Mouse (Mus musculus) layer of hippocampus, postnatal 14 days (tissue): ENCODE measurements around the gene Il2rb. TPM values are rescaled to one million over a fixed set of nuclear protein-coding genes. Genes with fewer than 3 reads are reported as not detected.

Experiments
- DNase-seq, 2 experiments: peaks; one replicate each; pipeline ENCODE4 v3.0.0; 2021 to 2022; ENCODE audit warnings: low spot score in 2 of 2, mixed read lengths in 1 of 2
- total RNA-seq, 2 experiments: library from RNA; stranded (reverse); gene quantifications; 2 replicates each; pipeline ENCODE4 v1.2.3; 2021

Il2rb gene
- total RNA-seq, 2 experiments from 2014 or later, result 0.07 to 0.12 TPM

GRCm38 (mm10) chr15:78483311-78483710 lies 11.8 kb downstream of the Il2rb start:
- no peak for DNase-seq

GRCm38 (mm10) chr15:78482518-78482917 lies 12.6 kb downstream of the Il2rb start:
- DNase-seq, result no peak

GRCm38 (mm10) chr15:78481448-78482000 lies 13.5 kb downstream of the Il2rb start:
- no peak for DNase-seq

- DNase-seq, result no peak
Measured at GRCm38 (mm10) chr15:78480991-78481390, 14.1 kb downstream of the Il2rb start.

GRCm38 (mm10) chr15:78480111-78480510 lies 15.0 kb downstream of the Il2rb start:
- no peak for DNase-seq

GRCm38 (mm10) chr15:78479470-78479869 lies 15.6 kb downstream of the Il2rb start:
- no peak for DNase-seq

GRCm38 (mm10) chr15:78478073-78478472 lies 17.0 kb downstream of the Il2rb start:
- no peak for DNase-seq

- DNase-seq, result no peak
Measured at GRCm38 (mm10) chr15:78476878-78477277, 18.2 kb downstream of the Il2rb start.

GRCm38 (mm10) chr15:78475604-78476031 lies 19.5 kb downstream of the Il2rb start:
- no peak for DNase-seq

- DNase-seq, result no peak
Measured at GRCm38 (mm10) chr15:78473442-78473841, 21.6 kb downstream of the Il2rb start.

- DNase-seq, result no peak
Measured at GRCm38 (mm10) chr15:78471902-78472301, 23.2 kb downstream of the Il2rb start.

GRCm38 (mm10) chr15:78470495-78471276 lies 24.4 kb downstream of the Il2rb start:
- no peak for DNase-seq

- no peak for DNase-seq
Measured at GRCm38 (mm10) chr15:78468379-78468937, 26.6 kb downstream of the Il2rb start, which contains the start of gene Tmprss6. Gene Tmprss6, minus strand, starts transcription at chr15:78468634.

GRCm38 (mm10) chr15:78467570-78467969 lies 27.5 kb downstream of the Il2rb start:
- DNase-seq, result no peak

GRCm38 (mm10) chr15:78466809-78467208 lies 28.3 kb downstream of the Il2rb start:
- DNase-seq, result no peak

- no peak for DNase-seq
Measured at GRCm38 (mm10) chr15:78462981-78463380, 32.1 kb downstream of the Il2rb start.

GRCm38 (mm10) chr15:78457193-78457592 lies 37.9 kb downstream of the Il2rb start:
- no peak for DNase-seq

GRCm38 (mm10) chr15:78456051-78456450 lies 39.0 kb downstream of the Il2rb start:
- DNase-seq, result no peak

GRCm38 (mm10) chr15:78455168-78455567 lies 39.9 kb downstream of the Il2rb start:
- DNase-seq, result no peak

- no peak for DNase-seq
Measured at GRCm38 (mm10) chr15:78452929-78453328, 42.1 kb downstream of the Il2rb start.

GRCm38 (mm10) chr15:78451201-78451600 lies 43.9 kb downstream of the Il2rb start:
- no peak for DNase-seq

GRCm38 (mm10) chr15:78450419-78450768 lies 44.7 kb downstream of the Il2rb start:
- no peak for DNase-seq
